Mouse (Mus musculus): ENCODE data around the gene Gdf9.

The Gdf9 gene

GRCm38 (mm10) chr11:53445562-53445961 lies 14.7 kb downstream of the Gdf9 start:
- DNase-seq (ENCODE audit: low read depth, low spot score) = no peak

GRCm38 (mm10) chr11:53446183-53446582 lies 15.4 kb downstream of the Gdf9 start:
- no peak for DNase-seq (ENCODE audit: low read depth, low spot score)

GRCm38 (mm10) chr11:53447996-53448395 lies 17.2 kb downstream of the Gdf9 start:
- no peak for DNase-seq (ENCODE audit: low read depth, low spot score)

DNA sequence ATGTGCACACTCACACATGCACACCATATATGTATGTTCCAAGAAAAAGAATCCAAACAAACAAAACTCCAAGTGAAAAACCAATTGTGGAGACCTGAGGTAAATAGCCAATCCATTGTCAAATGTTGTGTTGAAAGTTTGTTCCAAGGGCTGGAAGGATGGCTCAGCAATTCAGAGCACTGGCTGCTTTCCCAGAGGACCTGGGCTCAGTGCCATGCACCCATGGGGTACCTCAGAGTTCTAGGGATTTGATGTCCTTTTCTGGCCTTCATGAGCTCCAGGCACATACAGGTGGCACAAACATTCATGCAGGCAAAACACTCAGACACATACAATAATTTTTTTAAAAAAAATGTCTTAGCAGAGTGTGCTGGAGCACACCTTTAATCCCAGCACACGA lies 17.7 kb downstream of the Gdf9 start:
- DNase-seq (ENCODE audit: low read depth, low spot score) = no peak

- DNase-seq (ENCODE audit: low read depth, low spot score) = no peak
Observed at GRCm38 (mm10) chr11:53450070-53450705, 19.4 kb downstream of the Gdf9 start.

- DNase-seq (ENCODE audit: low read depth, low spot score) = no peak
Observed at GRCm38 (mm10) chr11:53451361-53451760, 20.5 kb downstream of the Gdf9 start.

GRCm38 (mm10) chr11:53452396-53452795 lies 21.6 kb downstream of the Gdf9 start:
- DNase-seq (ENCODE audit: low read depth, low spot score) = no peak

GRCm38 (mm10) chr11:53453031-53453430 lies 22.2 kb downstream of the Gdf9 start:
- no peak for DNase-seq (ENCODE audit: low read depth, low spot score)

DNA sequence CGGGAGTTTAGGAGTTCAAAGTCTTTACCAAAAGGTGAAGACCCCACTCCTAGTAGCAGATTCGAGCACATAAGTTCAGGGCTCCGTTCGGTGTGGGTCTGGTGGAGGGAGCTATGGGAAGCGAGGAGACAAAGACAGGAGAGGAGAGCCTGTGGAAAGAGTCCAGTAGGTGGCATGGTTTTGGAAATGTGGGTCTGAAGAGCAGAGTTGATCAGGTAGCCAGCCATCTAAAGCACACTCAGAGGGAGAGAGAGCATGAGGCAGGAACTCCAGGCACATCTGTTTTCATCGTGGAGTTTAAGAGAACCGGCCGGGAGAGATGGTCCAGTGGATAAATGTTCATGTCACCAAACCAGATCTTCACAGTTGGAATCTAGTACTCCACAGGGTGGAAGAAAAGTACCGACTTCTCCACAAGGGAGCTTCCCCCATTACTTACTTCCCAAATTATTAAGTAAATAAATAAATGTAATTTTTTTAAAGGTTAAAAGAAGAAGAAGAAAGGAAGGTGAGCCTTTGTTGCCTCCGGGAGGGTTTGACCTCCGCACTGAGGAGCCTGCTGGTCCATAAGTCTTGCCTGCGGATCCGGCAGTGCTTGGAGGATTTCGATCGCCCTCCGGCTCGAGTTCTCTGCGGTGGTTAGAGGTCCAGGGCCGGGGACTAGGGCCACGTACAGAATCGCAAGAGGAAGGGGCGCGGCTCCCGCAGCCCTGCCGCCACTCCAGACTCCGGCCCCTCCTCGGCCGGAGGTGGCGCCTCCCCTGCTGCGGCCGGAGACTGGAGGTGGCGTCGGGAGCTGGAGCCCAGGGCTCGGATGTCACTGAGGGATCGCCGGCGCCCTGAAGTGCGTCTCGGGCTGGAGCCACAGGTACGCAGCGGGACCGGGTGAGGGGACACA lies 25.9 kb downstream of the Gdf9 start, which contains the start of the genes Gm10447 and Shroom1:
Gene Gm10447 (minus strand): TSS at position 637 of the 898 bp plus-strand sequence.
Gene Shroom1 (plus strand): TSS at position 732 of the 898 bp plus-strand sequence.
- no peak for DNase-seq (ENCODE audit: low read depth, low spot score)

GRCm38 (mm10) chr11:53457372-53457954 lies 26.6 kb downstream of the Gdf9 start:
- no peak for DNase-seq (ENCODE audit: low read depth, low spot score)

DNA sequence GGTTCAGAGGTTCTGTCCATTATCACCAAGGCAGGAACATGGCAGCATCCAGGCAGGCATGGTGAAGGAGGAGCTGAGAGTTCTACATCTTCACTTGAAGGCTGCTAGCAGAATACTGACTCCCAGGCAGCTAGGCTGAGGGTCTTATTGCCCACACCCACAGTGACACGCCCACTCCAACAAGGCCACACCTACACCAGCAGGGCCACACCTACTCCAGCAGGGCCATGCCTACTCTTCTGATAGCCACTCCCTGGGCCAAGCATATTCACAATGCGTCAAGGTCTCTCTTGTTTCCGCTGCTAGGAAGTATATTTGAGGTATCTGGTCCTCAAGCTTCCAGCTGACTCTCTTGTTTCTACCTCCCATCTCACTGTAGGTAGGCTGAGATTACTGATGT lies 28.2 kb downstream of the Gdf9 start:
- no peak for DNase-seq (ENCODE audit: low read depth, low spot score)

- no peak for DNase-seq (ENCODE audit: low read depth, low spot score)
Observed at GRCm38 (mm10) chr11:53460192-53460591, 29.4 kb downstream of the Gdf9 start.

GRCm38 (mm10) chr11:53461727-53462126 lies 30.9 kb downstream of the Gdf9 start:
- DNase-seq (ENCODE audit: low read depth, low spot score) = no peak

DNA sequence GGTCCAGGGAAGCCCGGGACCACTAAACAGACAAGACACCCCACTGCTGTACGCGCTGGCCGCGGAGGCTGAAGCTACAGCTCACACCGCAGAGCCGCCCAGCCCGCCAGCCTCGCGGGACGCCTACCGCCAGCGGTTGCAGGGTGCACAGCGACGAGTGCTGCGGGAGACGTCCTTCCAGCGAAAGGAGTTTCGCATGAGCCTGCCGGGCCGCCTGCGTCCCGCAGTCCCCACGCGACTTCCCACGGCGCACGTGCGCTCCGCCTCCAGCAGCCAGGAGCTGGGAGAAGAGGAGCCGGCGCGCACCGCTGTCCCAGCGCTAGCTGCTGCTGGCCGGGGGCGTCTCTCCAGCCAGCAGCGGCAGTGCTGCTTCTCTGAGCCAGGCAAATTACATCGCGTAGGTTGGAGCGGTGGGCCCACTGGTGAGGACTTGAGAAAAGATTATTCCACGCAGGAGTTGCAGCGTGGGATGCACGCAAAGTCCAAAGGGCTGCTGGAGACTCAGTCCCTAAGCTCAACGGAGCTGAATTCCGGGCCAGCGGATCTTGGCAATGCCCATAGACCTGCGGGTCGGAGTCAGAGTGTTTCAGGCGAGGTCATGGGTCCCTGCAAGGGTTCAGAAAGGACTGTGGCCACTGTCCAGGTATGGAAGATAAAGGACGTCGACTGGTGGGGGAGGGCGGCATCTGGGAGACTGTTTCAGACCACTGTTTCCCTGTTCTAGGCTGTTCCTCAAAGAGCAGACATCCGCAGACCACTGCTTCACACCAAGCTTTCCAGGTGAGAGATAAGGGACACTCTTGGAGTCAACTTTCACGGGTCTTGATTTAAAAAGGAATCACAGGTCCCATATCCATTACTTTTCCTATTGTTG lies 33.0 kb downstream of the Gdf9 start:
- DNase-seq (ENCODE audit: low read depth, low spot score) = no peak

DNA sequence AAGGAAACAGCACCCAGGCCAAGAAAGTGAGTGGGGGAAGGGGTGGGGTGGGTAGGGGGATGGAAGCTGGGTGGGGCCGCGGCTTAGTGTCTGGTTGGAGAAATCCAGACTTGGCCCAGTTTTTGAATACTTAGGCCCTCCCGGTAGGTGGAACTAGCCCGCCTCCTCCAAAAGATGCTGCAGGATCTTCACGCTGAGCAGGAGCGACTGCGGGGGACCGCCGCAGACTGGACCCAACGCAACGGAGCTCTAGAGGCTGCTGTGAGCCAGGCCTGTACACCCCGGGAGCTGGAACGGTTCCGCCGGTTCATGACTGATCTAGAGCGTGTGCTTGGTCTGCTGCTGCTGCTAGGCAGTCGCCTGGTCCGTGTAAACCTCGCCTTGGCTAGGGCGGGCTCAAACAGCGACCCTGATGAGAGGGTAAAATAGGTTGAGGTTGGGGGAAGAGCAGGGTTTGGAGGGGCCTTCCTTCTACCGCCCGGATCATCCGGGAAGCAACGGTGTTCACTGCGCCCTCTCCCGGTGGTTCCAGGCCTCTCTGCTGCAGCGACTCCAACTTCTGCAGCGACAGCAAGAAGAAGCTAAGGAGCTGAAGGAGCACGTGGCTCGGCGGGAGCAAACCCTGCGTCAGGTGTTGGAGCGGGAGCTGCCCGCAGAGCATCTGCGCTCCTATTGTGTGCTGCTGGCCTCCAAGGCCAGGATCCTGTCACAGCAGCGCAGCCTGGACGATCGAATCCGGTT lies 35.6 kb downstream of the Gdf9 start:
- peak; percentile 69 for DNase-seq (ENCODE audit: low read depth, low spot score)

DNA sequence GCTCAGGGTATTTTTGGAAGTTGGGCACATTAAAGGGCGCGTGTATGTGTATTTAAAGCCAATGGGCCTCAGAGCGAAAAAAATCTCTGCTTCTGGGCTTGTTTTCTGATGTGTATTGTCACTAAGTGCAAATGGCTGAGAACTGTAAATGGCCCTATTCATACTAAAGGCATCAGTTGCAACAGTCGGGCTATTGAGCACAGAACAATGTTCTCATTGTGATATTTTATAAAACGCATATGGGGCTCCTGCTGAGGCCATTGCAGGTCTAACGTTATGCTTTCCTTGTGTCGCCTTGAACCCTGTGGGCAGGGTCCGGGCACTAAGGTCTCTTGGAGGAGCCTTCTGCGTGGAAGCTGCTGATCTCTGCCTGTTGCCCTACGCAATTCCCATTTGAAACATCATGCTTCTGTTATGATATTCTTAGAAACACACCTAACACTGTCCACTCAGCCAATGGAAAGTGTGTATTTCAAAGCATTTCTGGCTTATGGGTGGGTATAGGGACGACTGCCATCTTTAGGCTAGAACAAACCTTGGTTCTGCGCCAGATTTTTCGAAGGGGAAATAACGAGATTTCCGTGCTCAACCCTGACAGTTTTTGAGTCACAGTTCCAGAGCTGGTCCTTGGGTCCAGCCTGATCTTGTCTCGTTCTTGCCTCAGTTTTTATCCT lies 38.6 kb downstream of the Gdf9 start:
- no peak for DNase-seq (ENCODE audit: low read depth, low spot score)

- DNase-seq (ENCODE audit: low read depth, low spot score) = peak; percentile 88
Observed at GRCm38 (mm10) chr11:53469968-53470695, 39.3 kb downstream of the Gdf9 start, which contains the start of gene Gm9837. Gene Gm9837 (minus strand): TSS chr11:53470479.

- no peak for DNase-seq (ENCODE audit: low read depth, low spot score)
Observed at GRCm38 (mm10) chr11:53472709-53473108, 41.9 kb downstream of the Gdf9 start.

GRCm38 (mm10) chr11:53475620-53476019 lies 44.8 kb downstream of the Gdf9 start:
- DNase-seq (ENCODE audit: low read depth, low spot score) = no peak

Data from embryo, embryonic 11.5 days (tissue).